Mouse (Mus musculus) kidney, postnatal 0 days (tissue): Measurements from ENCODE around the gene Yy1. TPM values are rescaled to one million over a fixed set of nuclear protein-coding genes. Genes with fewer than 3 reads are reported as not detected.

ENCODE experiments used
- ATAC-seq: fragments of 200-750 bp; cut with Nextera tagmentation; replicated peaks from 2 replicates; pipeline ENCODE4 v1.8.0; 2017; ENCODE audit warnings: low read depth, moderate number of reproducible peaks, moderate TSS enrichment, moderate library complexity; ENCODE audit not compliant: low FRiP score
- DNase-seq: peaks from one replicate; pipeline ENCODE4 v3.0.0-alpha.2; 2016; ENCODE audit warnings: low spot score
- H3K27ac ChIP-seq: fragments of 300-500 bp; sonication (generic); 2 replicates; pipeline ENCODE4 v1.5.1; 2014; ENCODE audit warnings: mild to moderate bottlenecking
- H3K27me3 ChIP-seq: fragments of 300-500 bp; sonication (generic); 2 replicates; pipeline ENCODE4 v1.6.1; 2014; ENCODE audit warnings: low read length, mixed read lengths; ENCODE audit not compliant: insufficient read depth
- H3K36me3 ChIP-seq: fragments of 300-500 bp; sonication (generic); 2 replicates; pipeline ENCODE4 v1.6.1; 2014; ENCODE audit warnings: low read length, mixed read lengths; ENCODE audit not compliant: insufficient read depth
- H3K4me1 ChIP-seq: fragments of 300-500 bp; sonication (generic); replicated peaks from 2 replicates; pipeline ENCODE4 v1.6.1; 2014; ENCODE audit warnings: antibody characterized with exemption, low read length, mixed read lengths; ENCODE audit not compliant: insufficient read depth
- H3K4me2 ChIP-seq: fragments of 300-500 bp; sonication (generic); 2 replicates; pipeline ENCODE4 v1.6.1; 2014; ENCODE audit warnings: mild to moderate bottlenecking, low read length, moderate library complexity, mixed read lengths
- H3K4me3 ChIP-seq: fragments of 300-500 bp; sonication (generic); replicated peaks from 2 replicates; pipeline ENCODE4 v1.5.1; 2014; ENCODE audit warnings: low read depth, low read length
- H3K9ac ChIP-seq: fragments of 300-500 bp; sonication (generic); 2 replicates; pipeline ENCODE4 v1.6.1; 2014; ENCODE audit warnings: low read depth, low read length
- H3K9me3 ChIP-seq: fragments of 300-500 bp; sonication (generic); replicated peaks from 2 replicates; pipeline ENCODE4 v1.6.1; 2016; ENCODE audit warnings: low read length, inconsistent platforms, mixed read lengths
- CTCF ChIP-seq: IDR thresholded peaks from 2 replicates; pipeline ENCODE4 v1.5.1; 2016; ENCODE audit warnings: antibody characterized with exemption, low read depth, mild to moderate bottlenecking, moderate library complexity
- WGBS: fragments of 180-500 bp; shearing (Covaris S2); extraction: QIAGEN DNeasy Blood & Tissue Kit; methylation state at CpG from one replicate; pipeline ENCODE4 v1.1.7; 2014; 5-methylcytosine and 5-hydroxymethylcytosine counted together
- microRNA counts: library from miRNA; unstranded; fragments of <30 nt; microRNA quantifications from one replicate; lab custom pipeline; 2015
- microRNA-seq: library from miRNA; unstranded; fragments of <30 nt; microRNA quantifications from one replicate; pipeline ENCODE4, GENCODE M21; 2016
- polyA plus RNA-seq: library from polyadenylated mRNA; unstranded; fragments of >200 nt; fragmentation: Nextera tagmentation; extraction: Ambion mirVana; gene quantifications from 2 replicates; pipeline ENCODE4 v1.2.1, GENCODE M21; 2015

Yy1 gene
- polyA plus RNA-seq, 1 experiment from 2014 or later = 17.3 TPM

DNA sequence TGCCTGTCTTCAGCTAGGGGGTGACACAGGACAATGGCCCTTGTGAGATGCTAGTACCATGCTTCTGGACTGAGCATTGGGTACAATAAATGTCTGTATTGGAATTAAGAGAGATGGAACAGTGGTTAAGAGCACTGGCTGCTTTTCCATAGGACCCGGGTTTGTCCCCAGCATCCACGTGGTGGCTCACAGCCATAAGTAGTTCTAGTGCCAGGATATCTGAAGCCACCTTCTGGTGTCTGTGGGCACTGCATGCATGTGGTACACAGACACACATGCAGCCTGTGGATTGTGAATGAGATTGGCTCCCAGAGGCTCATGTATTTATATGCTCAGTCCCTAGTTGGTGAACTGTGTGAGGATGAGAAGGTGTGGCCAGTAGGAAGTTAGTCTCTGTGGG is 76.8 kb downstream of the Yy1 start:
- TF ChIP-seq CTCF = peak; percentile 52
- no peak overlapping the region for H3K9ac ChIP-seq
- H3K4me1 ChIP-seq = no peaks in the 10 kb centered on the region
- no peak overlapping the region for H3K27ac ChIP-seq
- H3K4me3 ChIP-seq = no peak overlapping the region
- no peak for DNase-seq
- no peaks in the 10 kb centered on the region for H3K27me3 ChIP-seq
- ATAC-seq = no peak
- no peaks in the 10 kb centered on the region for H3K9me3 ChIP-seq
- 79% methylated on average over 2 of the region's 2 CpGs for WGBS
- no peak overlapping the region for H3K4me2 ChIP-seq
- H3K36me3 ChIP-seq = peaks cover 50% of the 10 kb centered on the region

MicroRNAs within 50 kb of the gene (microRNA counts, 519-probe panel; counts per million panel counts)
- 330 counts per million, percentile 68 among the panel's probes with 10 or more counts for microRNA mmu-miR-345-3p (lab: Ali Mortazavi, UCI)
- 3,375 counts per million, percentile 71 among the panel's probes with 10 or more counts for microRNA mmu-miR-345-5p (lab: Ali Mortazavi, UCI)

Small RNAs within 50 kb of the gene (microRNA-seq; reads per million reads assigned to microRNA genes)
- gene Mir345 = 75.5 reads per million, percentile 49 among the genes with 10 or more reads in this experiment

Other genes with a start within 250 kb of the Yy1 start
- gene Evl, start 238.3 kb upstream of the Yy1 start, polyA plus RNA-seq = 46.5 and 52.6 TPM in 2 replicates
- gene Degs2, start 90.7 kb upstream of the Yy1 start, polyA plus RNA-seq = 19.0 and 21.5 TPM in 2 replicates
- gene Slc25a29, start 42.9 kb downstream of the Yy1 start, polyA plus RNA-seq = 6.4 and 6.6 TPM in 2 replicates
- gene Slc25a47, start 43.1 kb downstream of the Yy1 start, polyA plus RNA-seq = 7.1 and 7.6 TPM in 2 replicates
- 5.3 and 6.6 TPM in 2 replicates for gene Wdr25, start 100.7 kb downstream of the Yy1 start, polyA plus RNA-seq
- gene Wars, start 101.2 kb downstream of the Yy1 start, polyA plus RNA-seq = 67.3 and 72.7 TPM in 2 replicates